Mouse (Mus musculus) small intestine, adult 2 months (tissue): ENCODE data around the gene Dysf. TPM values are rescaled to one million over a fixed set of nuclear protein-coding genes. Genes with fewer than 3 reads are reported as not detected.

Experiments used
- H3K27ac ChIP-seq: fragments of 200-500 bp; 2 replicates; pipeline ENCODE4 v1.5.1; 2012; ENCODE audit warnings: low read depth, low read length, control low read depth, inconsistent platforms; ENCODE audit not compliant: insufficient read depth
- H3K27me3 ChIP-seq: fragments of 200-500 bp; 2 replicates; pipeline ENCODE4 v1.6.1; 2012; ENCODE audit warnings: mild to moderate bottlenecking, moderate library complexity, low read length, inconsistent platforms; ENCODE audit not compliant: control insufficient read depth, insufficient read depth
- H3K36me3 ChIP-seq: fragments of 200-500 bp; 2 replicates; pipeline ENCODE4 v1.6.1; 2012; ENCODE audit warnings: mild to moderate bottlenecking, low read length, control low read depth, inconsistent platforms; ENCODE audit not compliant: control insufficient read depth, insufficient read depth
- H3K4me1 ChIP-seq: fragments of 200-500 bp; 2 replicates; pipeline ENCODE4 v1.6.1; 2012; ENCODE audit warnings: low read length, inconsistent platforms, mixed read lengths; ENCODE audit not compliant: control insufficient read depth, insufficient read depth, insufficient read length
- H3K4me3 ChIP-seq: fragments of 200-500 bp; 2 replicates; pipeline ENCODE4 v1.5.1; 2012; ENCODE audit warnings: low read depth, mild to moderate bottlenecking, control low read depth, inconsistent platforms, low read length, moderate library complexity
- CTCF ChIP-seq: fragments of 200-500 bp; IDR thresholded peaks from 2 replicates; pipeline ENCODE4 v1.5.1; 2012; ENCODE audit warnings: low read depth, mild to moderate bottlenecking, control low read depth, inconsistent platforms, low read length, moderate library complexity, mixed read lengths; ENCODE audit not compliant: insufficient replicate concordance, insufficient read length; ENCODE audit errors: extremely low read depth
- POLR2A ChIP-seq: fragments of 200-500 bp; IDR thresholded peaks from 2 replicates; pipeline ENCODE4 v1.6.1; 2012; ENCODE audit warnings: low read depth, mild to moderate bottlenecking, control low read depth, inconsistent platforms, low read length, moderate library complexity
- WGBS: fragments of 180-500 bp; shearing (Covaris S2); methylation state at CpG from one replicate; pipeline ENCODE4 v1.1.7; 2018; 5-methylcytosine and 5-hydroxymethylcytosine counted together
- polyA plus RNA-seq: library from polyadenylated mRNA; depleted of rRNA; stranded (reverse); fragments of >200 nt; gene quantifications from 2 replicates; pipeline ENCODE4 v1.2.3, GENCODE M21; 2012

Dysf gene
- polyA plus RNA-seq, 1 experiment: 7.9 TPM

GRCm38 (mm10) chr6:84133996-84134721 is 125.8 kb downstream of the Dysf start:
- Histone ChIP-seq H3K4me3 (no peak overlapping the region), H3K27ac (no peak overlapping the region), H3K36me3 (no peaks in the 10 kb centered on the region), H3K27me3 (no peaks in the 10 kb centered on the region), H3K4me1 (no peaks in the 10 kb centered on the region)
- no peak for TF ChIP-seq POLR2A
- TF ChIP-seq CTCF: no peak
- 69% methylated on average over 7 of the region's 7 CpGs for WGBS

GRCm38 (mm10) chr6:84134722-84135394 is 126.5 kb downstream of the Dysf start:
- WGBS: 32% methylated on average over 23 of the region's 23 CpGs
- Histone ChIP-seq H3K4me3 (no peak overlapping the region), H3K36me3 (no peaks in the 10 kb centered on the region), H3K4me1 (no peaks in the 10 kb centered on the region), H3K27ac (no peak overlapping the region), H3K27me3 (no peaks in the 10 kb centered on the region)
- TF ChIP-seq CTCF: no peak
- TF ChIP-seq POLR2A: no peak

DNA sequence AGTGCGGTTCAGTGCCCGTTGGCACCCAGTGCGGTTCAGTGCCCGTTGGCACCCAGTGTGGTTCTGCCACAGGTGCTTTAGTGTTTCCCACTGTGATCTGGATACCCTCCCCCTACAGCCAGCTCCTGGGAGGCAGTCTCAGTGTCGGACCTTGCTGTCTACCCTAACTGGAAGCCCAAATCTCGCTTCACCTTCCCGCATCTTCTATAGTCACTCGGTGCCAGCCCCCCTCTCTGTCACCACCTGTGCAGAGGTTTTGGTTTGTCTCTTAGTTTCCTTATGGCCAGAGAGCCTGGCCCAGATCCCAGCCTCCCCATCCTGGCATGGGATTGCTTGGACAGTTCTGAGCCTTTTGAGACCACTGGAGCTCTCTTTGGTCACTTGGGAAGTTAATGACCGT is 127.3 kb downstream of the Dysf start:
- Histone ChIP-seq H3K4me1 (no peaks in the 10 kb centered on the region), H3K4me3 (no peak overlapping the region), H3K27ac (no peak overlapping the region), H3K36me3 (no peaks in the 10 kb centered on the region), H3K27me3 (no peaks in the 10 kb centered on the region)
- 92% methylated on average over 9 of the region's 9 CpGs for WGBS
- TF ChIP-seq CTCF (no peak), POLR2A (no peak)

DNA sequence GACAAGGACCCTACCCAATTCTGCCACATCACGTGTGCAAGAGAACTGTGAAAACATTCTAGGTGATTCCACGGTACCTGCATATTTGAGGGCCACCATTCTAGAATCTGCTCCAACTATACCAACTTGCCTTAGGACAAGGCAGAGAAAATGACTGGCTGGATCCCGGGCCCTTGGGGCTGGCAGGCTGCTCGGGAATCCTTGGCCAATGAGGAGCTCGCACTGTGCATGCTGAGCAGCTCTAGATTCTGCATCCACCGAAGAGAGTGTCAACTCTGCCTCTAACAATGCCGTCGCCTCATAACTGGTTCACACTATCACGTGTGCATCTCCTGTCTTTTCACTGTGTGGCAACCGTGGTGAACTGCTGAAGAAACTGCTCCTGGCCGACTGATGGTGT is 128.0 kb downstream of the Dysf start:
- no peaks in the 10 kb centered on the region for H3K36me3 ChIP-seq
- no peak for TF ChIP-seq POLR2A
- no peak for TF ChIP-seq CTCF
- no peaks in the 10 kb centered on the region for H3K27me3 ChIP-seq
- 82% methylated on average over 11 of the region's 11 CpGs for WGBS
- no peak overlapping the region for H3K4me3 ChIP-seq
- no peaks in the 10 kb centered on the region for H3K4me1 ChIP-seq
- H3K27ac ChIP-seq: no peak overlapping the region

GRCm38 (mm10) chr6:84139932-84140331 is 131.5 kb downstream of the Dysf start:
- TF ChIP-seq CTCF: no peak
- no peak for TF ChIP-seq POLR2A
- 62% methylated on average over 14 of the region's 14 CpGs for WGBS
- no peak overlapping the region for H3K27ac ChIP-seq
- no peaks in the 10 kb centered on the region for H3K4me1 ChIP-seq
- no peak overlapping the region for H3K4me3 ChIP-seq
- H3K36me3 ChIP-seq: no peaks in the 10 kb centered on the region
- H3K27me3 ChIP-seq: no peaks in the 10 kb centered on the region

DNA sequence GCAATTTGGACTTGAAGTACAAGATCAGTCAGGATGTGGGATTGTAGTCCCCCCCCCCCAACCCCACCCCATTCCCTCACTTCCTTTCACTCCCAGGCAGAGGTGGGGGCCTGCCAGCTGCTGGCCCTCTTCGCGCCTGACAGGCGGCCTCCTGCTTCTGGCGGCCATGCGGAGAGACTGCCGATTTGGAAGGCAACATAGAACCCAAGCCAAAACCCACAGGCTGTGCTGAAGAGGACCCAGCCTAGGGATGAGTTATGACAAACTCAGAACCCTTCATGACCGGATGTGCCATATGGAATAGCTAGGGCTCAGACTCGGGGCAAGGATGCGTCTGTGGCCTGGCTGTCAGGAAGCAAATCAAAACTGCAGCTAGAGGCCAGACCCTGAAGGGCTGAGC is 134.1 kb downstream of the Dysf start:
- Histone ChIP-seq H3K27me3 (no peaks in the 10 kb centered on the region), H3K36me3 (no peaks in the 10 kb centered on the region), H3K4me3 (no peak overlapping the region), H3K27ac (no peak overlapping the region), H3K4me1 (no peaks in the 10 kb centered on the region)
- TF ChIP-seq POLR2A (no peak), CTCF (no peak)
- 69% methylated on average over 9 of the region's 9 CpGs for WGBS

GRCm38 (mm10) chr6:84143328-84143727 is 134.9 kb downstream of the Dysf start:
- 70% methylated on average over 1 of the region's 1 CpGs for WGBS
- H3K4me3 ChIP-seq: no peak overlapping the region
- no peaks in the 10 kb centered on the region for H3K4me1 ChIP-seq
- no peaks in the 10 kb centered on the region for H3K27me3 ChIP-seq
- H3K36me3 ChIP-seq: no peaks in the 10 kb centered on the region
- H3K27ac ChIP-seq: no peak overlapping the region
- TF ChIP-seq POLR2A: no peak
- no peak for TF ChIP-seq CTCF

GRCm38 (mm10) chr6:84144393-84144792 is 136.0 kb downstream of the Dysf start:
- Histone ChIP-seq H3K27me3 (no peaks in the 10 kb centered on the region), H3K36me3 (no peaks in the 10 kb centered on the region), H3K4me1 (no peaks in the 10 kb centered on the region), H3K4me3 (no peak overlapping the region), H3K27ac (no peak overlapping the region)
- no peak for TF ChIP-seq CTCF
- TF ChIP-seq POLR2A: no peak
- 85% methylated on average over 4 of the region's 4 CpGs for WGBS
